Mouse (Mus musculus) heart, postnatal 10 days (tissue): ENCODE measurements at regions not wholly inside any gene's neighbourhood (a gene's known extent, or its start where the extent isn't known, plus 50 kb on each side); places are given as distances from the start of the nearest gene placed in this dataset.

Experiments
- DNase-seq, 2 experiments: peaks; one replicate each; pipeline ENCODE4 v3.0.0; 2021
- intact Hi-C: fragments of 180-260 bp; cut with DNase I; formaldehyde crosslinking; loops from one replicate; pipeline ENCODE4 v1.15.1; 2025

DNA sequence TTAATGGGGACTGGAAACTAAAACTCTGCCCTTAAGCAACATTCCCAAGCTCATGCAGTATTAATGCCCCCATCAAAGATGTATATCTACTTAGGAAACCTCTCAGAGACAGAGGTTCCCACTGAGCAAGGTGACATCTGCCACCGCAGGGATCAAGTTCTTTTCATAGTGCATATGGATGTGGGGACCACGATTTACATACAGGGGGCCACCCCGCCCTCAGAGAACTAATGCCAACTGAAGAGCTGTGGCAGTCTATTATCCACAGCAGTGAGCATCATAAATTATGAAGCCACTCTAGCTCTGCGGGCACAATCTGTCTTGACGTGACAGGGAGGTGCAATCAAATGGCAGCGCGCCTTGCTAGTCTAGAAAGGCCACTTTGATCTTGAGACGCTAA, 88.6 kb upstream of the Gm11983 start:
- intact Hi-C loops = no loop called here
- no peak for DNase-seq

DNA sequence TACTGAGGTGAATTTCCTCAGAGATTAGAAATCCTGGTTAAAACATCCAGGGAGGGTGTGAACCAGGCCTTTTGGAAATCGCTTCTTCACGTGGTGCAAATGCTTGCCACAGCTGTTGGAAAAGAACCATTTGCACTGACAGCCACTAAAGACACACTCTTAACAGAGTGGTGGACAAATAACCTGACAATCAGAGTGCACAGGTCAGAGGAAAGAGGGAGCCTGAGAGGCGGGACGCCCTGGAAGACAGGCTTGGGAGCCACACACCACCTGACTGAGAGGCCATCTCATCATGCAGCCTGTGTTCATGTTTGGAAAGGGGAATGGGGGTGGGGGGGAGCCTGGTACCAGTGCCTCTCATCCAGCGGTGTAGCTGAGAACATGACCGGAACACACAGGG, 87.0 kb upstream of the Gm11983 start:
- intact Hi-C loops = no loop called here
- DNase-seq = no peak

DNA sequence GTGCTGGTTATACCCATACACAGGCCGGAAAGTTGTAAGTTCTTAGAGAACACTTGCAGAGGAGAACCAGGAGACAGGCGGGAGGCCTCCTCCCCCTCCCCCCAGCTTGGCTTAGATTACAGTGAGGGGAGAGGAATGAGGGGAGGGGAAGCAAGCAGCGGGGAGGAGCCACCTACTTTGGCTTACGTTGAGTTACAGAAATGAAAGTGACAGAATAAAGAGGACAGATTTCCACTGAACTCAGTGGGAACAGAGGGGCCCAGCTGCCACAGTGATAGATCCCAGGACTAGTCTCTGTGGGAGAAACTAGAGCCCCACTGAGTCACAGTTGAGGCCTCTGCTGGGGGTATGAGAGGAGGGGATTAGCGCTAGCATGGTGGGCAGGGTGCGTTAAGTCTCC, 86.5 kb upstream of the Gm11983 start:
- intact Hi-C loops = no loop called here
- DNase-seq = peak; percentile 5 to 7

DNA sequence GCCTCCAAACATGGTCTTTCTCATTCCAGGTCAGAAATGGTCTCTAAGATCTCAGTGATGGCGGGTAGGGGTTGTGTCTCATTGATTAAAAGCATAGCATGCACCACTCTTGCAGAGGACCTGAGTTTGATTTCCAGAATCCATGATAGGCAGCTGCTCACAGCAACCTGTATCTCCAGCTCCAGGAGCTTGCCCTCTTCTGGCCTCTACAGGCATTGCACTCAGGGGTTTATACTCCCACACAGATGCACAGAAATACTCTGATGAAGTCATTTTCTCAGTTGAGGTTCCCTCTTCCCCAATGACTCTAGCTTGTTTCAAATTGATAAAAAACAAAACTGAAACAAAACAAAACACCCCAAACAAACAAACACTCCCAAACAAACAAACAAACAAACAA, 81.1 kb upstream of the Gm11983 start:
- DNase-seq = no peak
- intact Hi-C loops = no loop called here

DNA sequence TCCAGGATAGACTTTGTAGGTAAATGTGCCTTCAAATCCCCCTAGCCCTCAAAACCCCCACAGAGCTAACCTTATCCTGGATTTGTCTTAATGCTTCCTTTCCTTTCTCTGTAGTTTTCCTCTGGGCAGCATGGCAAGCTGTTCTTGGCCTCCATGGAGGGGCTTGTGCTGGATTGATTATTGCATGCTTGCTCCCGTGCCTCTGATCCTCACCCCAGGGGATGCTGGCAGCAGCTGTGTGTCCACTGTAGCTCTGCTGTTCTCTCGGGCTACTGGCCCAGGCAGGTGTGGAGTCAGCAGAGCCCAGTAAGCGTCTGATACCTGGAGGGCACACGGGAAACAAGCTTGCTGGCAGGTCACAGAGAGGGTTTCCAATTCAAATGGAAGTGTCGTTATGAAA, 68.2 kb upstream of the Gm11983 start:
- no peak for DNase-seq
- intact Hi-C loops = no loop called here

DNA sequence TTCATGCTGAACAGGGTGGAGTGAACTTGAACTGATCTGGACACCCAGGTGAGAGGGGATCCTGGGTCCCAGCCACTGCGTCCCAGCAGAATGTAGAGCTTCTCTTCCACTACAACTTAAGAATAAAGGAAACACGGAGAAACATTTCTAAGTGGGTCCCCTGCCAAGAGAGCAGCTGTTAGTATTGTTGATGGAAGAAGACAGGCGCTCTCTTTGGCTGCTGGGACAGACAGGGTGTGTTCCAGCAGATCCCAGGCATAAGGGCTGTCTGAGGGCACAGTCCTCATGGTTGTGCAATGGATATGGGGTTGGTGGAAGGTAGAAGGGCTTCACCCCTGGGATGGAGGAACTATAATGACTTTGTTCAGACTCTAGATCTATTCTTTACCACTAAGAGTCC, 65.5 kb upstream of the Gm11983 start:
- DNase-seq = peak; percentile 56 to 63
- intact Hi-C loops = no loop called here

DNA sequence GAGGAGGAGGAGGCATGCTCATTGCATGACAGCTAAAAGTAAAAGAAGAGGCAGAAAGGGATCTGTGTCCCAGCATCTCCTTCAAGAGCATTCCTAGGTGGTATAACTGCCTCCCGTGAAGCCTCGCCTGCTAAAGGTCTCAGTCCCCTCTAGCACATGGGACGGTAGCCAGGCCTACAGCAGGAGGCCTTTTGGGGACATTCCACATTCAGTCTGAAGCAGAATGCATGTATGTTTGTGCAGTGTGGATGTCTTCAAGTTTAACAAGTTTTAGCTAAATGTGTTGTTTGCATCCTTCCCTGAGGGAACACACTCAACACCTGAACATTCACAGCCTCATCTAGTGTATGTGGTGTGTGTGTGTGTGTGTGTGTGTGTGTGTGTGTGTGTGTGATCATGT, 64.8 kb upstream of the Gm11983 start:
- DNase-seq = no peak
- intact Hi-C loops = no loop called here

DNA sequence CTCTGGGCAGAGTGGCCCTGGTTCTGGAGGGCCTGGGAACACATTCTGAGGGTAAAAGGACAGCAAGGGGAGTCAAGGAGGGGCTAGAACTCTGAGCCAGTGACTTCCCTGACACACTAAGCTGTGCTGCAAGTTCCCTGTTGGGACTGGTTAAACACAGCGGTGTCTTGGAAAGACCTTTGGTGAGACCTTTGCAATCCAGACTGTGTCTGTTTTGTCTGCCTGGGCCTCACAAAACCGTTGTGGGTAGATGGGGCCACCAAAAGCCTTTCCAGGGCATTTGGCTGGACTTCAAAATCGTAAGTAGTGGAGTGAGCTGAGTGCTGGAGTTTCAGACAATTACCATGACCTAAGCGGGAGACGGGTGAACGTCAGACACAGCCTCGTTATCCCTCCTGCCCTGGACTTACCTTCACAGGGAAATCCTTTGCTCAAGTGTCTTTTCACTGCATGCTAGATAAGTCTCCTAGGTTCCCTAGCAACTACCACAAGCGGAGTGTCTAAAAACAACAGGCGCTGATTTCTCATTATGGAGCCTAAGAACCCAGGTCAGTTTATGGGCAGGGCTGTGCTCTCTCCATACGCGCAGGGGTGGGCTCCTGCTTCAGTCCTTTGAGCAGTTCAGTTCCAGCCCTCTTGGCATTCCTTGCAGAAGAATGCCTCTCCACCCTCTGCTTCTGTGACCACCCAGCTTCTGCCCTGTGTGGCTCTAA, 63.5 kb upstream of the Gm11983 start:
- peak in 1 of 2 experiments; percentile 13 for DNase-seq
- intact Hi-C loops = no loop called here

DNA sequence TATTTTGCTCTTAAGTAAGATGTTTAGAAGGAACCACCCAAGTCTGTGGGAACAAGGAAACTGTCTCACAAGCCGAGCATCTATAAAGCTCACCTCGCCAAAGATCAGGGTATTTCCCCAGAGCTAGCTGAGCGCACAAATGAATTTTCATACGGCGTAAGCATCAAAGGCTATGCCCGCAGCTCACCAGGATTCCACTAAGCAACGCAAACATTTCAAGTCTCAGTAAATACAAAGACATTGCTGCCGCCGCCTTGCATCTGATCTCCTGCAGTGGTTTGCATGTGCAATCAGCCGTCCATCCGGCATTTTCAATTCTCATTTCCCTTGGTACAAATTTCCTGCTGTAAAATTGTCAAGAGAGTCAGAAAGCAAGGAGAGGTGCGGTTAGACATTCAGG, 62.9 kb upstream of the Gm11983 start:
- DNase-seq = no peak
- intact Hi-C loops = no loop called here

DNA sequence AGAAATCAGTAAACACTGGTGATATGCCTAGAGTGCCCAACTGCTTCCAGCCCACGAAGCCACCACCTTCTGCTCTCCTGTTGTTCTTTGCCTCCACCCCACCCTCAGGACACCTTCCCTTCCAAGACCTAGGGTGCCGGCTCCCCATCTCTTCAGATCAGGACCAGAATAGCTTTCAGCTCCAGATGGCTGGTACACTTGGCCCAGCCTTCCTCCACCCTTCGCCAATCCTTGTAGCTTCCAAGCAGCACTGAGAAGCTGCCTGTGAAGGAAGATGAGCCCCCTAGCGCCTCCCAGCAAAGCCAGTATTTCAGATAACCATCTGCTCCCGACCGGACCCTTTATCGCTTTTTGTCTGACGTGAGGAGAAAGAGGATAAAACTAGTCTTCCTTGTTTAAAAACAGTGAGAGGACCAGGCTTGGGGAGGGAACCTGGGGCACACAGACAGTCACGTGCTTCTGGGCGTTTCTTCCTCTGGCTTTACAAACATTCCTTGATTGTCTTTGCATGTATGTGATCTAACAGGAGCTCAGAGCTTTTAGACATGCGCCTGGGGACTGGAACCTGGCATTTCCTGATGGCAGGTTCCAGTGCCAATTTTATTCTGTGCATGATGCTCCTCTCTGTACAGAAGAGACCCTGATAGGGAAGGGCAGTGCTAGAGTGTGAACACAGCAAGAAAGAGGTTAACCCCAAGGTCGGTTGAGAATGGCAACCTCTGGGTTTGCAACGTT, 62.0 kb upstream of the Gm11983 start:
- DNase-seq = no peak
- intact Hi-C loops = no loop called here

DNA sequence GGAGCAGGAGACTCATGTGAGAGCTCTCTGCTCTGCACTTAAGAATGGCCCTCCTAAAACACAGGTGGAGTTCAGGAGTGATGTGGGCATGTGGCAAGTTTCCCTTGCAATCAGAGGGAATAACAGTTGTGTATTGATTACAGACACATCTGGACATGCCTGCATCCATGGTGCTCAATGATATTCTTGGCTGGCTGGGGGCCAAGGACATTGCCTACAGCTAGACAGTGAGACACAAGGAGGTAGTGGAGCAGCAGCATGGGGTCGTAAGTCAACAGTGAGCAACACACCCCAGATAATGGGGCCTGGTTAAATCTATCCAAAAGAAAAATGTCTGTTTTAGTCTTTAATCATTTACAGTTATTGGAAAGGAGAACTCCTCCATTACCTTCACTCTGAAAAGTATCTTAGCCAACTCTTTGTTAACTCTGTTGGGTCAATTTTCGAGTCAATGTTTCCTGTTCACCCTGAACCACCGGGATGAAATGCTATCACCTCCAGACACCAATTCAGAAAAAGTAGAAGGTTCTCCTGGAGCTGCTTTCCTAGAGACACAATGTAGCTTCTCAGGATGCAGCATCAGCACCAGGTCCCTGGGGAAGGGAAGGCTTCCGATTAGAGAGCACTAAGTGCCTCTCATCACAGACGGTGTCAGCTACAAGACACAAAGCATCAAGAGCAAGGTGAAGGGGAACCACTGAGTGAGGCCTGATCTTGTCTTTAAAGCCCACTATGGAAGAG, 61.1 kb upstream of the Gm11983 start:
- DNase-seq = no peak

DNA sequence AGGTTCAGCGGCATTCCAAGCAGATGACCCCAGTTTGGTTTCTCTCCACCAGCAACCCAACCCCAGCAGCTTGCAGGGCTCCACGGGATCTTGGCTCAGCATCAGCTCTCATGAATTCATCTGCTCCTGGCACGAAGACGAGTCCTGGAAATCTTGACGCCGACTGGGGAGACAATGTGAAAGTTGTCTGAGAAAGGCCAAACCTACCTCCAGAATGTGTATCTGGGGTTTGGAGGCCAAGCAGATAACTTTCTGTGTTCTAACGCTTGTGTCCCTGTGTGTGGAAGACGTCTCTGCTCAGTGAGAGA, 58.3 kb upstream of the Gm11983 start:
- intact Hi-C loops = no loop called here
- DNase-seq = peak; percentile 40 to 50

More for the DNA sequence above, 61.1 kb upstream of the Gm11983 start:
- intact Hi-C loops = no loop called here

DNA sequence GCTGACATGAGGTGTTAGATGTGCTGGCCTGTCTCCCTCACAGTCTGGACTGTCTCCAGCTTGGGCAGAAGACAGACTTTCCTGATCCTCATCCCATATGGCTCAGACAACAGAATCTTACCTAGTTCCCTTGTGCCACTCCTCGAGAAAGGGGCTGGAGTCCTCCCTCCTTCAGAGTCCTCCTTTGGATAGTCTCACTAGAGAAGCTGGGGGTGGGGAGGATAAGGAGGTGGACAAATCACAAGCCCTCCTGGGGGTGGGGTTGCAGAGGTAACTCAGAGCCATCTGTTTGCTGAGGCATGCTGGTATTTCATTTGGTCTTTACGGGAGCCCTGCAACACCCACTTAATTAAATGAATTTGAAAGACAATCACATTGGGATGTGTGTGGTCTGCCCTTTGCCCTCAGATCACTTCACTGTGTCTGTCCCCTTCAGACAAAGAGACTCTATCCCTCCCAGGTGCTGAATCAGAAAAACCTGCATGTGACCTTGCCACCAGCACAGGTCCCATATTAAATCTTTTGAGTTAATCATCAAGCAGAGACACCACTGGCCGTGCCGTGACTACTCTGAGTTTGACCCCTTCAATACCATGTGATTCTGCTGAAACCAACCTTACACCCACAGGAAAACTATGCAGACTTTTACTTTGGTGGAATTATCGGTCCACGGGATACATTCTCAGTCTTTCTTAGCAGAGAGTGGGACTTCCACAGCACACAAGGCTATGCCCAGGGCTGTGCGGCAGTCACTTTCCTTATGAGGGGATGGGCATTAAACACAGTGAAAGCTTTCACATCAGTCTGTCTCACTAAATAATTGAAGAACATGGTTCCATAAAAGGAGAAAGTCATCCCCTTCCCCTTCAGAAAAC, 57.7 kb upstream of the Gm11983 start:
- DNase-seq = no peak
- intact Hi-C loops = no loop called here

DNA sequence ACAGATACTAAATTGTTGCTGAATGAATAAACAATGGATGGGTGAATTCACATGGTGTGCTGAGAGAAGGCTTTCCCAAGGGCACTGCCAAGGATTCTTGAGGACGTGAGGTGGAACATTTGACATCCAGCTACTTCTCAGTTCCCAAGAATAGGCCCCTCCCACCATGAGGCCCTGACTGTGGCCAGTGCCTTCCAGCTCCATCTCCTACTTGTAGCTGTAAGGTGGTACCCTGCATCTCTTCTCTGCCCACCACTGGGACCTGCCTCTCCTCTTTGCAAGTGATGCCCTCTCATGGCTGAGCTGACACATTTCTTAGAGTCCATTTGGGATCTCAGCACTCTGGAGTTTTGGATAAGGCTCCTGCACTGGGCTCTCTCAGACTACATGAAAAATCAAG, 56.3 kb upstream of the Gm11983 start:
- intact Hi-C loops = no loop called here
- DNase-seq = no peak

DNA sequence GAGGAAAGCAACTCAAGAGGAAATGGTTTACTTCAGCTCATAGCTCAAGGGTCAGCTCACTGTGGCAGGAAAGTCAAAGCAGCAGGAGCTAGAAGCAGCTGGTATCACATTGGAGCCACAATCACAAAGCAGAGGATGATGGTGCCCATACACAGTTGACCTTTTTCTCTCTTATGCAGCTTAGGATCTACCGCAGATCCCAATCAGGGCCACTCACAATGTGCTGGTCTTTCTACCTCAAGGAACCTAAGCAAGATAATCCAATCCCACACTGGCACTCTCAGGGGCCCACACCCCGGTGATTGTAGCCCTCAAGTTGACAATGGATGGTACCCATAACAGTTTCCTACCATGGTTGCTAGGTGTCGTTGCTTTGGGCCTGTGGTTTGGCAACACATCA, 55.6 kb upstream of the Gm11983 start:
- intact Hi-C loops = no loop called here

DNA sequence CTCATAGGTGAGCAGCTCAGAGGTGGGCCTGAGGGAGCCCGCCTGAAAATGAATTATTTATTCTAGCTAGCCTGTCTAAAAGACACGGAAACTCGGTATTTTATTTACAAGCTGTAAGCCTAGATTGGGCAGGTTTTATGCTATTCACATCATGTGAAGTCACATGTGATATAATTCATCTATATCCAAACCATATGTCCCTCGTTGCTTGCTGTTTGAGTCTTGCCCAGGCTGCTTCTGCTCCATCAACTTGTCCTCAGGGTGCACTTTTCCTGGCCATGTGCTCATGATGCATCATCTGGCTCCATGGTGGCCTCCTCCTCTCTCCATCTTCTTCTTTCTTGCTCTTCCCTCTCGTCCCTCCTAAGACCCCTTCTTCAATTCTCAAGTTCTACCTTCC, 53.0 kb upstream of the Gm11983 start:
- intact Hi-C loops = no loop called here
- no peak for DNase-seq

More for the DNA sequence above, 55.6 kb upstream of the Gm11983 start:
- no peak for DNase-seq

DNA sequence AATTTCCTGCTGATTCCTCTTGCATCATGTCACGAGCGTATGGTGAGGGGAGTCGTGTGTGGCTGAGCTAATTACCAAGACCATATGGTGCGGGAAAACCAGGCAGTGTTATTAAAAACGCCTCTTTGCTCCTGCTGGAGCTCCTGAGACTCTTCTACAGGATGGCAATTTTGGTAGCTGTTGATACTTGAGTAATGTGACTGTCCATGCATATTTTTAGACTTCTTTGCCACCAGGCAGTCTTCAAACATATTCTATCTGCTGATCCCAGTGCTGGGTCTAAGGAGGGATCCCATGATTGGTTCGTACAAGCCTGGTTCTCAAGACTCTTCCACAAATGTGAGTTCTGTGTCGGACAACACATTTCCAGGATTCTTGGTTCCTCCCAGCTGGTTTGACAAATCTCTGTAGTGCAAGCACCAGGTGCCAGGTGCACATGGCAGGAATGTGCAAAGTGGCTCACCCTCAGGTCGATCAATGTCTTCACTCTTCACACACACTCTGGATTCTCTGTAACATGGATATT, 52.3 kb upstream of the Gm11983 start:
- intact Hi-C loops = no loop called here
- no peak for DNase-seq

DNA sequence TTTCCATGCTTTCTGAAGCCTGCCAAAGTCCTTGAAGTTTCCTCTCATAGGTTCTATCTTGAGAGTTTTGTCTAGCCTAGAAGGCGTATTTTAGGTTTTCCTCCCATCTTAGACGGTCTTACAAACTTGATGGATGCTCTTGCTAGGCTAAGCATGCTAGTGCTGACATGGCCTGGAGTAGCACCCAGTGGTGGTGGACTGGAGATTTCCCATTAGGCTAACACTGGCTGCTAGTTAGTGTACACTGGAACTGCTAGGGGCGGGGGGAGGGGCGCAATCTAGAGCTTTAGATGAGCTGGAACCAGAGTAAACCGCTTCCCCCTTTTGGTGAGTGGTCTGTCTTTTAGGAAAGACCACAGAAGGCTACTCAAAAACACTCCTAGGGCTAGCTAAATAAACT, 51.7 kb upstream of the Gm11983 start:
- intact Hi-C loops = no loop called here
- DNase-seq = no peak
